Mouse (Mus musculus) heart, postnatal 36 days (tissue): ENCODE results near the gene Dcaf8. TPM values are rescaled to one million over a fixed set of nuclear protein-coding genes. Genes with fewer than 3 reads are reported as not detected.

Source experiments
- total RNA-seq, 2 experiments: library from RNA; stranded (reverse); gene quantifications; 2 replicates each; pipeline ENCODE4 v1.2.3; 2021

Gene Dcaf8
- total RNA-seq, 2 experiments from 2014 or later = 124 to 129 TPM

Other genes starting within 250 kb of the Dcaf8 start
- gene Slamf6, start 230.6 kb upstream of the Dcaf8 start, total RNA-seq = under 1 TPM; 0.27 to 0.31 TPM
- 1 to 10 TPM; 2.3 to 3.1 TPM for gene Vangl2, start 119.6 kb upstream of the Dcaf8 start, total RNA-seq
- not detected for gene Nhlh1, start 90.5 kb upstream of the Dcaf8 start, total RNA-seq
- 100 to 1,000 TPM; 112 to 113 TPM for gene Copa, start 65.6 kb upstream of the Dcaf8 start, total RNA-seq
- 10 to 100 TPM; 45.5 to 50.1 TPM for gene Ncstn, start 65.3 kb upstream of the Dcaf8 start, total RNA-seq
- 100 to 1,000 TPM; 125 to 136 TPM for gene Pex19, start 21.3 kb upstream of the Dcaf8 start, total RNA-seq
- gene Pea15a, start 58.7 kb downstream of the Dcaf8 start, total RNA-seq = 10 to 100 TPM; 59.1 to 65.0 TPM
- 1 to 10 TPM; 8.0 to 8.6 TPM for gene Casq1, start 71.8 kb downstream of the Dcaf8 start, total RNA-seq
- not detected for gene Atp1a4, start 110.3 kb downstream of the Dcaf8 start, total RNA-seq
- 10 to 100 TPM; 10.9 to 12.4 TPM for gene Igsf8, start 113.6 kb downstream of the Dcaf8 start, total RNA-seq
- 100 to 1,000 TPM; 604 to 624 TPM for gene Atp1a2, start 150.0 kb downstream of the Dcaf8 start, total RNA-seq
- gene Kcnj9, start 181.2 kb downstream of the Dcaf8 start, total RNA-seq = not detected
- gene Kcnj10, start 193.1 kb downstream of the Dcaf8 start, total RNA-seq = under 1 TPM; 0.05 to 0.11 TPM
- 1 to 10 TPM; 4.4 to 4.8 TPM for gene Pigm, start 228.5 kb downstream of the Dcaf8 start, total RNA-seq